Mouse (Mus musculus): Measurements from ENCODE around the gene Dlgap1.

DNA sequence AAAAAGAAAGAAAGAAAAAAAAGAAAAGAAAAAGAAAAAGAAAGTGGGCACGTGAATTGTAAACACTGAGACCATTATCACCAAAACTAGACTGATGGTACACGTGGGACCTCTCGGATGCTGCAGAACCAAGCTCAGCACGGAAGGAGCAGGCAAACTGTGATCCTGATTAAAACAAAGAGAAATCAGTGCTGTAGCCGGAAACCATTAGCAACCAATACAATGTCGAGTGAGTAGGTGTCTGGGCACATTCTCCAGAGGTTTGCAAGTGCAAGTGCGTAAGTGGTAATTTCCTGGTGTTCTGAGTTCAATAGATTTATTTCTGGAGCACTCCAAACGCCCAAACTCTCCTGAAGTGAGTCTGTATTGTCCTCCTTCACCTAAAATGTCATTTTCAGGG, 428.8 kb downstream of the Dlgap1 start:
- TF ChIP-seq GATA1 (IDR thresholded peaks at IDR 0.05; ENCODE audit: borderline replicate concordance, low read length) (no peak), FLI1 (IDR thresholded peaks at IDR 0.05; ENCODE audit: low read length) (no peak)
